Mouse (Mus musculus) heart, postnatal 0 days (tissue): ENCODE measurements around the gene Tradd. TPM values are rescaled to one million over a fixed set of nuclear protein-coding genes. Genes with fewer than 3 reads are reported as not detected.
"Not testable (repeated sequence)": the region's sequence is repeated elsewhere in the genome, so short reads cannot be mapped to it uniquely, and the experiment has no call there.

ENCODE experiments used
- ATAC-seq: fragments of 200-750 bp; cut with Nextera tagmentation; 2 replicates; pipeline ENCODE4 v1.8.0; 2017; ENCODE audit warnings: low read depth, moderate number of reproducible peaks, moderate library complexity; ENCODE audit not compliant: insufficient read depth
- DNase-seq: peaks from one replicate; pipeline ENCODE4 v3.0.0-alpha.2; 2016; ENCODE audit warnings: low spot score
- H3K27ac ChIP-seq: fragments of 300-500 bp; sonication (generic); 2 replicates; pipeline ENCODE4 v1.5.1; 2014; ENCODE audit warnings: low read depth, mild to moderate bottlenecking
- H3K27me3 ChIP-seq: fragments of 300-500 bp; sonication (generic); 2 replicates; pipeline ENCODE4 v1.6.1; 2014; ENCODE audit warnings: low read length, mixed read lengths; ENCODE audit not compliant: control insufficient read depth, insufficient read depth
- H3K36me3 ChIP-seq: fragments of 300-500 bp; sonication (generic); replicated peaks from 2 replicates; pipeline ENCODE4 v1.6.1; 2014; ENCODE audit warnings: low read length, mixed read lengths; ENCODE audit not compliant: control insufficient read depth, insufficient read depth
- H3K4me1 ChIP-seq: fragments of 300-500 bp; sonication (generic); 2 replicates; pipeline ENCODE4 v1.6.1; 2014; ENCODE audit warnings: antibody characterized with exemption; ENCODE audit not compliant: control insufficient read depth, insufficient read depth
- H3K4me2 ChIP-seq: fragments of 300-500 bp; sonication (generic); 2 replicates; pipeline ENCODE4 v1.6.1; 2014; ENCODE audit warnings: low read depth, mild to moderate bottlenecking, low read length, moderate library complexity
- H3K4me3 ChIP-seq: fragments of 300-500 bp; sonication (generic); 2 replicates; pipeline ENCODE4 v1.5.1; 2014; ENCODE audit warnings: low read depth, low read length
- H3K9ac ChIP-seq: fragments of 300-500 bp; sonication (generic); replicated peaks from 2 replicates; pipeline ENCODE4 v1.6.1; 2014; ENCODE audit warnings: low read depth, low read length, mixed read lengths
- H3K9me3 ChIP-seq: fragments of 300-500 bp; sonication (generic); replicated peaks from 2 replicates; pipeline ENCODE4 v1.6.1; 2016; ENCODE audit warnings: low read length; ENCODE audit not compliant: control insufficient read depth
- CTCF ChIP-seq: IDR thresholded peaks from 2 replicates; pipeline ENCODE4 v1.5.1; 2016; ENCODE audit warnings: antibody characterized with exemption, control low read depth, low read depth
- EP300 ChIP-seq: IDR thresholded peaks from 2 replicates; pipeline ENCODE4 v1.6.1; 2016; ENCODE audit warnings: antibody characterized with exemption, low read depth
- WGBS: fragments of 180-500 bp; shearing (Covaris S2); extraction: QIAGEN DNeasy Blood & Tissue Kit; methylation state at CpG from one replicate; pipeline ENCODE4 v1.1.7; 2014; 5-methylcytosine and 5-hydroxymethylcytosine counted together
- polyA plus RNA-seq: library from polyadenylated mRNA; unstranded; fragments of >200 nt; fragmentation: Nextera tagmentation; extraction: Ambion mirVana; gene quantifications from 2 replicates; pipeline ENCODE4 v1.2.1, GENCODE M21; 2015
- total RNA-seq: library from RNA; depleted of rRNA; stranded (reverse); fragments of >200 nt; gene quantifications from 2 replicates; pipeline ENCODE4 v1.2.3, GENCODE M21; 2014; ENCODE audit warnings: low replicate concordance

The Tradd gene
- total and polyA plus RNA-seq, 2 experiments from 2014 or later = 9.0 to 17.6 TPM

- ATAC-seq = no peak
- Histone ChIP-seq H3K4me3 (no peak overlapping the region), H3K9me3 (no peaks in the 10 kb centered on the region), H3K27me3 (no peaks in the 10 kb centered on the region), H3K36me3 (peaks cover 64% of the 10 kb centered on the region), H3K4me1 (no peaks in the 10 kb centered on the region), H3K9ac (no peak overlapping the region), H3K27ac (no peak overlapping the region), H3K4me2 (no peak overlapping the region)
- no peak for DNase-seq
- TF ChIP-seq CTCF (no peak), EP300 (no peak)
- WGBS = 91% methylated on average over 14 of the region's 14 CpGs
Observed at GRCm38 (mm10) chr8:105237442-105238142, 26.8 kb downstream of the Tradd start.

- H3K27ac ChIP-seq = no peak overlapping the region
- H3K4me1 ChIP-seq = no peaks in the 10 kb centered on the region
- DNase-seq = no peak
- no peak for ATAC-seq
- H3K36me3 ChIP-seq = peaks cover 46% of the 10 kb centered on the region
- H3K4me2 ChIP-seq = no peak overlapping the region
- no peaks in the 10 kb centered on the region for H3K9me3 ChIP-seq
- TF ChIP-seq CTCF (no peak), EP300 (no peak)
- H3K4me3 ChIP-seq = no peak overlapping the region
- 59% methylated on average over 1 of the region's 1 CpGs for WGBS
- no peaks in the 10 kb centered on the region for H3K27me3 ChIP-seq
- no peak overlapping the region for H3K9ac ChIP-seq
Observed at GRCm38 (mm10) chr8:105235206-105235605, 29.2 kb downstream of the Tradd start.

GRCm38 (mm10) chr8:105233126-105233935 lies 31.1 kb downstream of the Tradd start:
- peaks cover 29% of the 10 kb centered on the region for H3K36me3 ChIP-seq
- no peak overlapping the region for H3K4me3 ChIP-seq
- H3K9me3 ChIP-seq = no peaks in the 10 kb centered on the region
- no peak for ATAC-seq
- no peaks in the 10 kb centered on the region for H3K27me3 ChIP-seq
- no peak for DNase-seq
- TF ChIP-seq CTCF (no peak), EP300 (no peak)
- no peak overlapping the region for H3K27ac ChIP-seq
- 74% methylated on average over 1 of the region's 1 CpGs for WGBS
- no peak overlapping the region for H3K9ac ChIP-seq
- H3K4me2 ChIP-seq = no peak overlapping the region
- no peaks in the 10 kb centered on the region for H3K4me1 ChIP-seq

- not testable (repeated sequence) for H3K27ac ChIP-seq, H3K4me3 ChIP-seq, ATAC-seq, H3K9ac ChIP-seq, H3K9me3 ChIP-seq, H3K27me3 ChIP-seq, H3K4me2 ChIP-seq, H3K4me1 ChIP-seq, DNase-seq
- peaks cover 28% of the 10 kb centered on the region for H3K36me3 ChIP-seq
- 92% methylated on average over 4 of the region's 4 CpGs for WGBS
Observed at GRCm38 (mm10) chr8:105232321-105232693, 32.1 kb downstream of the Tradd start.

GRCm38 (mm10) chr8:105231503-105232320 lies 32.7 kb downstream of the Tradd start:
- DNase-seq (no peak), ATAC-seq (no peak)
- no peaks in the 10 kb centered on the region for H3K4me1 ChIP-seq
- 76% methylated on average over 12 of the region's 12 CpGs for WGBS
- TF ChIP-seq EP300 (no peak), CTCF (no peak)
- peaks cover 28% of the 10 kb centered on the region for H3K36me3 ChIP-seq
- no peak overlapping the region for H3K9ac ChIP-seq
- H3K27ac ChIP-seq = no peak overlapping the region
- no peak overlapping the region for H3K4me3 ChIP-seq
- no peaks in the 10 kb centered on the region for H3K27me3 ChIP-seq
- H3K4me2 ChIP-seq = no peak overlapping the region
- H3K9me3 ChIP-seq = no peaks in the 10 kb centered on the region
